Mouse (Mus musculus): ENCODE data around the gene Dennd2c. TPM values are rescaled to one million over a fixed set of nuclear protein-coding genes. Genes with fewer than 3 reads are reported as not detected.

Dennd2c gene
- polyA plus RNA-seq, 1 experiment from 2014 or later = 3.0 TPM

DNA sequence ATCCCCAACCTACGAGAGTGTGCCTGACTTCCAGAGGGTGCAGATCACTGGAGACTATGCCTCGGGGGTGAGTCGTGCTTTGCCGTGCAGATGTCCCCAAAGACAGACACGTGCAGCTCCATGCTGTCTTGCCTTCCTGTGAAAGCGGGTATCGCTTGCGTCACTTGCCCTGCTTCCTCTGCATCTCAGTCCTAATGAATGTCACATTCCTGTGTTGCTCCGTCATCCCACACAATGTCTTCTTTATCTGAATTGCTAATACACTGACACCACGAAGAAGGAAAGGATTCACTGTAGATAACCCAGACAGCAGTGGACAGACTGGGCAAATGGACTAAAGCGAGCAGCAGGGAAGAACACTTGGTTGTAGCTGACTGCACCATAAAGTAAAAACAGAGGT is 21.4 kb upstream of the Dennd2c start:
- H3K27ac ChIP-seq (replicated peaks) = no peak overlapping the region
- H3K27me3 ChIP-seq (replicated peaks) = no peaks in the 10 kb centered on the region
- H3K4me1 ChIP-seq = peaks cover 26% of the 10 kb centered on the region
- no peak overlapping the region for H3K4me3 ChIP-seq
- no peaks in the 10 kb centered on the region for H3K9me3 ChIP-seq
- ATAC-seq (ENCODE audit: extremely low read depth, insufficient number of reproducible peaks, low FRiP score, low TSS enrichment) = no peak
- 42% methylated on average over 11 of the region's 11 CpGs for WGBS
- no peak overlapping the region for H3K9ac ChIP-seq
- H3K4me2 ChIP-seq = no peak overlapping the region
- H3K36me3 ChIP-seq = no peaks in the 10 kb centered on the region

DNA sequence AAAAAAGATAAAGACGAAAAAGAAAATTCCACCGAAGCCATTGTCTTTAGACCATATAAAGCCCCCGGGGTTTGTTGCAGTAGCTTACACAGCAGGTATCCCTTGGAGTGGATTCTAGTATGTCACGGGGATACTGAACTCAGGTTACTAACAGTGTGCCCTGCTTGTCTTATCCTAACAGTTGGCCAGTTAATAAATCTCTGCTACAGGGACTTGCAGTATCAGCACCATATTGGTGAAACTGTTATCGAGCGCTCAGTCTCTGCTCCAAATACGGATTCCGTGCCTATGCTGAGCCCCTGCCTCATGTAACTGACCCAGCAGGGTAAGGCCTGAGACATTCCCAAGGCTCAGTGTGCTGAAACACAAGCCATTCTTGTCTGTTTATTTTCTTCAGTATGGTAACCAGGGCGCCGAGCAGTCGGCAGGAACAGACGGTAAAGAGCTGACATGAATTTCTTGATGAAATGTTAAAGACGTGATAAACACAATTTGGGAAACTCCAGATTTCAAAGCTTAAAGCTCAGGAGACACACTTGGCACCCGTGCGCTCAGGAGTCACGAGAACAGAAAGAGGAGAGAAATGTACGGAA is 20.4 kb upstream of the Dennd2c start:
- ATAC-seq (ENCODE audit: extremely low read depth, insufficient number of reproducible peaks, low FRiP score, low TSS enrichment) = no peak
- Histone ChIP-seq H3K4me2 (no peak overlapping the region), H3K4me3 (no peak overlapping the region), H3K27me3 (replicated peaks) (no peaks in the 10 kb centered on the region), H3K9ac (no peak overlapping the region), H3K4me1 (peaks cover 26% of the 10 kb centered on the region), H3K36me3 (no peaks in the 10 kb centered on the region), H3K27ac (replicated peaks) (peak overlapping the region; percentile 24; the same call in 1 of the 2 replicates), H3K9me3 (no peaks in the 10 kb centered on the region)
- 80% methylated on average over 17 of the region's 17 CpGs for WGBS

DNA sequence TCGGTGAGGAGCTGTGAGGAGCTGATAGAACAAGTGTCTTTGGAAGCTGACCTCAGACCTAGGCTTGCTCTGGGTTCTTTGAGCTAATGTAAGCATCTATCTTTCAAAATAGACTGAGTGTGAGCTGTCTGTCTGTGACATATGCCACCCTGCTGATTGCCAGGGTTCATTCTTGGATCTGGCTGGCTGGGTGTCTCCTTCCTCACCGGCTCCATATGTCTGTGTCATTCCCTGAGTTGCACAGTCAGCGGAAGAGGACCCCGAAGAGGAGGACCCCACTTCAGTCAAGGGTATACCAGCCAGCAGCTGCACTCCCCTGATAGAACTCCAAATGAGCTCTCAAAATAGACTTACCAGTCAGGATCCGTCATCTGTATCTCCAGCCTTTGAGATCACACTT is 19.6 kb upstream of the Dennd2c start:
- WGBS = 42% methylated on average over 5 of the region's 5 CpGs
- no peak for ATAC-seq (ENCODE audit: extremely low read depth, insufficient number of reproducible peaks, low FRiP score, low TSS enrichment)
- Histone ChIP-seq H3K4me3 (no peak overlapping the region), H3K36me3 (no peaks in the 10 kb centered on the region), H3K9ac (no peak overlapping the region), H3K9me3 (no peaks in the 10 kb centered on the region), H3K27me3 (replicated peaks) (no peaks in the 10 kb centered on the region), H3K4me1 (peaks cover 26% of the 10 kb centered on the region), H3K27ac (replicated peaks) (peak overlapping the region; percentile 24; the same call in 1 of the 2 replicates), H3K4me2 (no peak overlapping the region)

DNA sequence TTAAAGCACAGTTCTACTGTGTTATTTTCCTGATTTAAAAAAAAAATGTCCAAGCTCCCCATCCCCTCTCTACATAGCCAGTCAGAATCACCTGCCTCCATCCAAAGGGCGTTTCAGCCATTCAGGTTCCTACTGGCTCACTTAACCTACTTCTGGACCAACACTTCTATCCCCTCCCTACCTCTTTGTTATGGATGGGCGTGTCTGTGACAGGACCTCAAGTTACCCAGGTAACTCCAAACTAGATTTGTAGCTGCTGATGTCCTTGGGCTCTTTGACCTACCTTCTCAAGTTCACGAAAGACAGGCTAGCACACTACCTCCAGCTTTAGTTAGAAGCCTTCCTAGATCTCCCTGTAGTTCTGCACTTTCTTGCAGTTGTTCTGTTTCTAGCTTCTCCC is 16.4 kb upstream of the Dennd2c start:
- no peaks in the 10 kb centered on the region for H3K36me3 ChIP-seq
- H3K27ac ChIP-seq (replicated peaks) = no peak overlapping the region
- H3K27me3 ChIP-seq (replicated peaks) = peaks cover 4% of the 10 kb centered on the region; the same call in 1 of the 2 replicates
- peaks cover 24% of the 10 kb centered on the region for H3K4me1 ChIP-seq
- H3K9ac ChIP-seq = no peak overlapping the region
- no peak for ATAC-seq (ENCODE audit: extremely low read depth, insufficient number of reproducible peaks, low FRiP score, low TSS enrichment)
- WGBS = 70% methylated on average over 3 of the region's 3 CpGs
- no peak overlapping the region for H3K4me3 ChIP-seq
- H3K9me3 ChIP-seq = no peaks in the 10 kb centered on the region
- no peak overlapping the region for H3K4me2 ChIP-seq

DNA sequence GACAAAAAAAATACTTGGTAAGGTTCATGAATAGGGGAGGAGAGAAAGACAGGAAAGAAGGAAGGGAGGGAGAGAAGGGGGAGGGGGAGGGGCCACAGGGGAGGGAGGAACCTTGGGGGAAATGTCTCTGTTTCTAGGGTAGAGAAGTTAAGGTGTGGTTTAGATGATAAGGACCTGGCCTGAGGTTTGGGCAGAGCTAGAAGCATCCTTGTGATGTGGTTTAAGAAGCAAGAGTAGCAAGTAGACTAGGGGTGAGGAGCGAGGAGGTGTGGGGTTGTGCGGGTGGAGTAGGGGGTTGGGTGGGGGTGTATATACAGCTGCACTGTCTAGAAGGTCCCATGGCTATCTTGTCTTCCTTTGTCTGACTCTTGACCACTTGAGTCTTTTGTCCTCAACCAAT is 10.7 kb upstream of the Dennd2c start:
- Histone ChIP-seq H3K9ac (no peak overlapping the region), H3K4me1 (no peaks in the 10 kb centered on the region), H3K36me3 (no peaks in the 10 kb centered on the region), H3K4me2 (no peak overlapping the region), H3K4me3 (no peak overlapping the region), H3K9me3 (no peaks in the 10 kb centered on the region), H3K27ac (replicated peaks) (no peak overlapping the region), H3K27me3 (replicated peaks) (peaks cover 5% of the 10 kb centered on the region; the same call in 1 of the 2 replicates)
- 85% methylated on average over 2 of the region's 2 CpGs for WGBS
- no peak for ATAC-seq (ENCODE audit: extremely low read depth, insufficient number of reproducible peaks, low FRiP score, low TSS enrichment)

DNA sequence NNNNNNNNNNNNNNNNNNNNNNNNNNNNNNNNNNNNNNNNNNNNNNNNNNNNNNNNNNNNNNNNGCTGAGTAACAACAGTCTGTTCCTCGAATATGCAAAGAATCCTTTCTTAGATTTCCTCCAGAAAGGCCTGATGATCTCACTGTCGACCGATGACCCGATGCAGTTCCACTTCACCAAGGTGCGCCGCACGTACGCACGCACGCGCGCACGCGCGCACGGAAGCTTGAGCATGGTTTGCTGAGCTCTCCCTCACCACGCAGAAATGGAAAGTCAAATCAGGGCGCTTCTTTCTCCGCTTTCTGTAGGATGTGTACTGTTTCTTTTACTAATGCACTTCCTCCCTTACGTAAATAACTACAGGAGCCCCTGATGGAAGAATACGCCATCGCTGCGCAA is 3.7 kb upstream of the Dennd2c start:
- Histone ChIP-seq H3K4me3 (no peak overlapping the region), H3K4me2 (peak overlapping the region; percentile 32), H3K4me1 (peaks cover 13% of the 10 kb centered on the region), H3K9me3 (no peaks in the 10 kb centered on the region), H3K36me3 (no peaks in the 10 kb centered on the region), H3K9ac (no peak overlapping the region), H3K27ac (replicated peaks) (no peak overlapping the region), H3K27me3 (replicated peaks) (no peaks in the 10 kb centered on the region)
- ATAC-seq (ENCODE audit: extremely low read depth, insufficient number of reproducible peaks, low FRiP score, low TSS enrichment) = no peak
- WGBS = 66% methylated on average over 23 of the region's 23 CpGs

DNA sequence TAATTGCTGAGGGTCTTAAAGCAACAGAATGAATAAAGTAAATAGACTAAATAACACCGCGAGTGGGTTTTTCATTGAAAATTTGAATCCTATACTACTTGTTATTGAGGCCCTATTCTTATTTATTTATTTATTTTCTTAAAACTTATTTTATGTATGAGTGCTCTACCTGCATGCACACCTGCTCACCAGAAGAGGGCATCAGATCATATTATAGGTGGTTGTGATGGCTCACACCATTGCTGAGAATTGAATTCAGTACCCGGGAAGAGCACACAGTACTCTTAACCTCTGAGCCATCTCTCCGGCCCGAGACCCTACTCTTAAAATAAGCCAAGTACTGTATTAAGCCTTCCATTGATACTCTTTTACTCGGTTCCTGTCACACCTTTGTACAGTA is 2.7 kb upstream of the Dennd2c start:
- no peak for ATAC-seq (ENCODE audit: extremely low read depth, insufficient number of reproducible peaks, low FRiP score, low TSS enrichment)
- Histone ChIP-seq H3K4me3 (no peak overlapping the region), H3K9me3 (no peaks in the 10 kb centered on the region), H3K36me3 (no peaks in the 10 kb centered on the region), H3K27ac (replicated peaks) (no peak overlapping the region), H3K4me1 (peaks cover 14% of the 10 kb centered on the region), H3K27me3 (replicated peaks) (no peaks in the 10 kb centered on the region), H3K9ac (no peak overlapping the region), H3K4me2 (no peak overlapping the region)
- 65% methylated on average over 6 of the region's 6 CpGs for WGBS

DNA sequence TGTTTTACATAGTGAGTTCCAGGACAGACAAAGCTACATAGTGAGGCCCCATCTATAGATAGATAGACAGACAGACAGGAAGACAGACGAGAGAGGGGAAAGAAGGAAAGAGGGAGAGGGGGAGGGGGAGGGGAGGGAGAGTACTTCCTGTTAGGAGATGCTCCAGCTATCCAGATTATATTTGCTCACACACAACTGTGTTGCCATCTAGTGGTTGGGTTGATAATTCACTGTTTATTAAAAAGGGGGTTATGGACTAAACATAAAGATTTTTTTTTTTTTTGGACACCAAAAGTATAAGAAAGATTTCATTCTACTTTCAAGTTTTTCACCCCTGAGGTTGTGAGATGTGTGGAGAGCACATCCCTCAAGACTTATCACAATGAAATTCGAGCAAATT is 1.7 kb upstream of the Dennd2c start:
- no peaks in the 10 kb centered on the region for H3K27me3 ChIP-seq (replicated peaks)

DNA sequence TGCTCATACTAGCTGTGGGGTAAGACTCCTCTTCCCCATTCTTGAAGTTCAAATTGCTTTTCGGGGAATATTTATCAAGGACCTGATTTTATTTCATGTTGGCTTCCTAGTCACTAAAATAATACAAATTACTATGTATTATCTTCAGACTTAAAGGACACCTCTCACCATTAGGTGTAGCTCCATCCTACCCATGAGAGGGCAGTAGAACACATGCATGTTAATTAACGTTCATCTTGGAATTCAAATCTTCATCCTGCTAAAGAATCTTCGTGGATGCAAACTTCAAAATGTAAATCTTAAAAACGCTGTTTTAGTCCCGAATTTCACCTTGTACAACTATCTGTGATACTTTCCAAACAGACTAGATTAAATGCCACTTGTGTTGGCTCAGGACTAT is 1.2 kb upstream of the Dennd2c start:
- Histone ChIP-seq H3K4me2 (peak overlapping the region; percentile 93), H3K9ac (no peak overlapping the region), H3K27me3 (replicated peaks) (no peaks in the 10 kb centered on the region), H3K27ac (replicated peaks) (no peak overlapping the region), H3K36me3 (no peaks in the 10 kb centered on the region), H3K4me3 (no peak overlapping the region), H3K4me1 (peaks cover 14% of the 10 kb centered on the region), H3K9me3 (no peaks in the 10 kb centered on the region)
- ATAC-seq (ENCODE audit: extremely low read depth, insufficient number of reproducible peaks, low FRiP score, low TSS enrichment) = no peak
- 58% methylated on average over 5 of the region's 5 CpGs for WGBS

More for the DNA sequence above, 1.7 kb upstream of the Dennd2c start:
- Histone ChIP-seq H3K36me3 (no peaks in the 10 kb centered on the region), H3K9ac (no peak overlapping the region), H3K9me3 (no peaks in the 10 kb centered on the region), H3K4me1 (peaks cover 14% of the 10 kb centered on the region), H3K27ac (replicated peaks) (no peak overlapping the region), H3K4me3 (no peak overlapping the region), H3K4me2 (no peak overlapping the region)
- WGBS = 44% methylated on average over 2 of the region's 2 CpGs
- no peak for ATAC-seq (ENCODE audit: extremely low read depth, insufficient number of reproducible peaks, low FRiP score, low TSS enrichment)

DNA sequence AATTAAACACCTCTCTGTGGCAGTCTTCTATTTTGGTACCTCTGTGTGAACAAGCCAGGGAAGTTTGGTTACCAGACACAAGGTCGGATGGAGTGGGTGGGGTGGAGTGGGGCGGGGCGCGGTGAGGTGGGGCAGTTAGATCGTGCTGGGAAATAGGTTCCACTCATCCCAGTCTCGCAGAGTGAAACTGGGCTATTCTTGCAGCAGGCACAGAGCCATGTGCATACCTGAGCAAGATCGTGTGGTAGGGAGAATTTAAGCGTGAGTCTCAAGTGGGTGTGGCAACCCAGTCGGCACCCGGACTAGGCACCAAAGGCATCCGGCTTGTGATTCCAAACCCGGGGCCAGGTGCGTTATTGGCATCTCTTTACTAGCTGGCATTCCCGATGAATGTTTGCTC is 495 bp upstream of the Dennd2c start:
- Histone ChIP-seq H3K27ac (replicated peaks) (peak overlapping the region; percentile 63), H3K9ac (peak overlapping the region; percentile 87), H3K9me3 (no peaks in the 10 kb centered on the region), H3K4me3 (peak overlapping the region; percentile 85), H3K4me2 (peak overlapping the region; percentile 93), H3K4me1 (peaks cover 14% of the 10 kb centered on the region), H3K36me3 (no peaks in the 10 kb centered on the region), H3K27me3 (replicated peaks) (no peaks in the 10 kb centered on the region)
- 1% methylated on average over 14 of the region's 14 CpGs for WGBS
- ATAC-seq (ENCODE audit: extremely low read depth, insufficient number of reproducible peaks, low FRiP score, low TSS enrichment) = no peak

DNA sequence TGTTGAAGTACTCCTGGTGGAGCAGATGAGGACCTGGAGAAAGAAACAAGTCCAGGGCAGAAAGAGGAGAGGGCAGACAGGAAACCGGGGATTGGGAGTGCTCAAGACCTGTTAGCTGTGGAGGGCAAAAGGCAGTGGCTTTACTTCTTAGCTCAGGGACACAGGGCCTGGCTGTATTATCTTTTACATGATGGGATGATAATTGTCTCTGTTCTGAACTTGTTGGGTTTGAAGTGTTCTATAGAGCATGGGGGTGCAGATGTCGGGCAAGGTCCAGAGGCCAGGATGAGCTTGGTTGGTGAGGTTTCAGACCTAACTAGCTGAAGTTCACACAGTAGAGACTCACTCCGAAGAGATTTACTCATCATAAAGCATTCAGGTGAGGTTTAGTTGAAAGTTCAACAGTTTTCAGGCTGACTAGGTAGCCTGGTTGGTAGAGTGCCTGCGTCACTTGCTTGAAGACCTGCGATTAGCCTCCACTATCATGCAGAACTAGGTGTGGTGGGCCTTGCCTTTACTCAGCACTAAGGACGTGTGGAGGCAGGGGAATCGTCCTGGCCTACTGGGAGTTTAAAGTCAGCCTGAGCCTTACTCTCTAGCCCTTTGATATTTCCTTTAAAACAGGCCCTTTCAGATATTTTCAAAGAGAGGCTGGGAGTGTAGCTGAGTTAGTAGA is 5.3 kb downstream of the Dennd2c start:
- no peak overlapping the region for H3K4me3 ChIP-seq
- ATAC-seq (ENCODE audit: extremely low read depth, insufficient number of reproducible peaks, low FRiP score, low TSS enrichment) = no peak; the same call in 1 of the 2 replicates
- H3K9me3 ChIP-seq = no peaks in the 10 kb centered on the region
- peaks cover 13% of the 10 kb centered on the region for H3K4me1 ChIP-seq
- no peaks in the 10 kb centered on the region for H3K36me3 ChIP-seq
- no peak overlapping the region; the same call in 1 of the 2 replicates for H3K4me2 ChIP-seq
- no peaks in the 10 kb centered on the region for H3K27me3 ChIP-seq (replicated peaks)
- 72% methylated on average over 7 of the region's 7 CpGs for whole genome bisulfite sequencing
- H3K9ac ChIP-seq = no peak overlapping the region
- H3K27ac ChIP-seq (replicated peaks) = no peak overlapping the region

DNA sequence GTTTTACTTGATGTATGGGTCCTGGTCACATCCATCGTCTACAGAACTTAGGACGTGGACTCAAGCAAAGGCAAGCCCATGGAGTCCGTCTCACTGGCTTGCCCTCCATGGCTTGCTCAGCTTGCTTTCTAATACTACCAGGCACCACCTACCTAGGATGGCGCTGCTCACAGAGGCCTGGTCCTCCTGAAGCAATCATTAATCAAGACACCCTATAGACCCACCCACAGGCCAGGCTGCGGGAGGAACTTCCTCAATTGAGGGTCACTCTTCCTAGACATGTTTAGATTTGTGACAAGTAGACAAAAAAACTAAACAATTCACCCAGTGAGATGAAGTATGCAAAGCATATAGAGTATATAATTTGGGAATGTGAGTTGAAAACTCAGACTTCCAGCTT is 9.8 kb downstream of the Dennd2c start:
- H3K4me1 ChIP-seq = peaks cover 6% of the 10 kb centered on the region; the same call in 1 of the 2 replicates
- H3K4me3 ChIP-seq = no peak overlapping the region
- no peak overlapping the region for H3K27ac ChIP-seq (replicated peaks)
- no peak overlapping the region for H3K9ac ChIP-seq
- H3K27me3 ChIP-seq (replicated peaks) = 0 out of 2 replicates have a peak, but pooled peaks cover 7% of the 10 kb centered on the region
- no peaks in the 10 kb centered on the region for H3K9me3 ChIP-seq
- WGBS = 81% methylated on average over 5 of the region's 5 CpGs
- H3K4me2 ChIP-seq = no peak overlapping the region
- H3K36me3 ChIP-seq = no peaks in the 10 kb centered on the region
- ATAC-seq (ENCODE audit: extremely low read depth, insufficient number of reproducible peaks, low FRiP score, low TSS enrichment) = no peak

Data from heart, embryonic 13.5 days (tissue).